Mouse (Mus musculus) liver, adult 2 months (tissue): ENCODE measurements around the gene Cdh12. TPM values are rescaled to one million over a fixed set of nuclear protein-coding genes. Genes with fewer than 3 reads are reported as not detected.
A peak's percentile ranks its signal among the peaks of the same experiment; 100 is the strongest.

Source experiments
- DNase-seq: peaks from one replicate; pipeline ENCODE4 v3.0.0-alpha.2; 2011; ENCODE audit warnings: low read depth, low spot score; ENCODE audit errors: extremely low read depth
- H3K27ac ChIP-seq: fragments of 200-500 bp; replicated peaks from 2 replicates; pipeline ENCODE4 v1.5.1; 2012; ENCODE audit warnings: low read depth, mild to moderate bottlenecking, control low read depth, inconsistent platforms, low read length; ENCODE audit not compliant: insufficient read depth
- H3K27me3 ChIP-seq: fragments of 200-500 bp; 2 replicates; pipeline ENCODE4 v1.6.1; 2012; ENCODE audit warnings: mild to moderate bottlenecking, moderate library complexity, low read length, inconsistent platforms; ENCODE audit not compliant: control insufficient read depth, insufficient read depth
- H3K36me3 ChIP-seq: fragments of 200-500 bp; 2 replicates; pipeline ENCODE4 v1.6.1; 2012; ENCODE audit warnings: low read length, inconsistent platforms; ENCODE audit not compliant: control insufficient read depth, insufficient read depth
- H3K4me1 ChIP-seq: fragments of 200-500 bp; 2 replicates; pipeline ENCODE4 v1.6.1; 2011; ENCODE audit warnings: low read length; ENCODE audit not compliant: control insufficient read depth, insufficient read depth
- H3K4me3 ChIP-seq: fragments of 200-500 bp; 2 replicates; pipeline ENCODE4 v1.5.1; 2011; ENCODE audit warnings: low read depth, mild to moderate bottlenecking, control low read depth, low read length, moderate library complexity; ENCODE audit not compliant: insufficient read depth
- H3K79me2 ChIP-seq: fragments of 200-500 bp; 2 replicates; pipeline ENCODE4 v1.6.1; 2012; ENCODE audit warnings: inconsistent platforms, mild to moderate bottlenecking, low read length, moderate library complexity; ENCODE audit not compliant: control insufficient read depth, insufficient read depth
- H3K9ac ChIP-seq: fragments of 200-500 bp; 2 replicates; pipeline ENCODE4 v1.6.1; 2012; ENCODE audit warnings: low read depth, mild to moderate bottlenecking, control low read depth, inconsistent platforms, low read length
- CTCF ChIP-seq: fragments of 200-500 bp; IDR thresholded peaks from 2 replicates; pipeline ENCODE4 v1.5.1; 2011; ENCODE audit warnings: low read depth, low read length, control low read depth
- POLR2A ChIP-seq: fragments of 200-500 bp; IDR thresholded peaks from 2 replicates; pipeline ENCODE4 v1.6.1; 2011; ENCODE audit warnings: low read length, control low read depth; ENCODE audit not compliant: insufficient read depth; ENCODE audit errors: extremely low read depth
- WGBS: fragments of 180-500 bp; shearing (Covaris S2); methylation state at CpG from one replicate; pipeline ENCODE4 v1.1.7; 2018; 5-methylcytosine and 5-hydroxymethylcytosine counted together
- polyA plus RNA-seq: library from polyadenylated mRNA; depleted of rRNA; stranded (reverse); fragments of >200 nt; gene quantifications from 2 replicates; pipeline ENCODE4 v1.2.3, GENCODE M21; 2012
- total RNA-seq: library from RNA; depleted of rRNA; stranded (reverse); fragments of >200 nt; gene quantifications from 2 replicates; pipeline ENCODE4 v1.2.3, GENCODE M21; 2014

Cdh12 gene
- total and polyA plus RNA-seq, 2 experiments = not detected

- TF ChIP-seq CTCF (no peak), POLR2A (no peak)
- no peaks in the 10 kb centered on the region for H3K36me3 ChIP-seq
- H3K9ac ChIP-seq = no peak overlapping the region
- no peaks in the 10 kb centered on the region for H3K79me2 ChIP-seq
- no peak overlapping the region for H3K4me3 ChIP-seq
- no peak for DNase-seq
- H3K27ac ChIP-seq = no peak overlapping the region
- no peaks in the 10 kb centered on the region for H3K4me1 ChIP-seq
- WGBS = 56% methylated on average over 6 of the region's 6 CpGs
- no peaks in the 10 kb centered on the region for H3K27me3 ChIP-seq
Observed at GRCm38 (mm10) chr15:21405196-21405595, 956.1 kb downstream of the Cdh12 start.

GRCm38 (mm10) chr15:21407324-21408044 is 958.4 kb downstream of the Cdh12 start:
- DNase-seq = peak; percentile 31
- no peak overlapping the region for H3K27ac ChIP-seq
- H3K36me3 ChIP-seq = no peaks in the 10 kb centered on the region
- H3K79me2 ChIP-seq = no peaks in the 10 kb centered on the region
- TF ChIP-seq CTCF (no peak), POLR2A (no peak)
- 53% methylated on average over 2 of the region's 2 CpGs for WGBS
- H3K9ac ChIP-seq = no peak overlapping the region
- no peaks in the 10 kb centered on the region for H3K4me1 ChIP-seq
- no peak overlapping the region for H3K4me3 ChIP-seq
- no peaks in the 10 kb centered on the region for H3K27me3 ChIP-seq

GRCm38 (mm10) chr15:21437347-21437746 is 988.3 kb downstream of the Cdh12 start:
- no peak for DNase-seq
- 69% methylated on average over 4 of the region's 4 CpGs for WGBS
- no peaks in the 10 kb centered on the region for H3K27me3 ChIP-seq

GRCm38 (mm10) chr15:21437924-21438323 is 988.9 kb downstream of the Cdh12 start:
- H3K9ac ChIP-seq = no peak overlapping the region
- H3K27ac ChIP-seq = no peak overlapping the region
- TF ChIP-seq CTCF (no peak), POLR2A (no peak)
- H3K79me2 ChIP-seq = no peaks in the 10 kb centered on the region
- H3K4me3 ChIP-seq = no peak overlapping the region
- no peaks in the 10 kb centered on the region for H3K36me3 ChIP-seq
- DNase-seq = no peak
- no peaks in the 10 kb centered on the region for H3K4me1 ChIP-seq
- no peaks in the 10 kb centered on the region for H3K27me3 ChIP-seq

More at GRCm38 (mm10) chr15:21437347-21437746, 988.3 kb downstream of the Cdh12 start:
- no peak for TF ChIP-seq CTCF
- TF ChIP-seq POLR2A = no peak
- H3K79me2 ChIP-seq = no peaks in the 10 kb centered on the region
- H3K36me3 ChIP-seq = no peaks in the 10 kb centered on the region
- no peak overlapping the region for H3K9ac ChIP-seq
- no peak overlapping the region for H3K27ac ChIP-seq
- no peaks in the 10 kb centered on the region for H3K4me1 ChIP-seq
- no peak overlapping the region for H3K4me3 ChIP-seq

- H3K36me3 ChIP-seq = no peaks in the 10 kb centered on the region
- TF ChIP-seq CTCF (no peak), POLR2A (no peak)
- no peaks in the 10 kb centered on the region for H3K4me1 ChIP-seq
- WGBS = 71% methylated on average over 2 of the region's 2 CpGs
- no peak for DNase-seq
- no peak overlapping the region for H3K9ac ChIP-seq
- H3K27ac ChIP-seq = no peak overlapping the region
- no peaks in the 10 kb centered on the region for H3K79me2 ChIP-seq
- no peaks in the 10 kb centered on the region for H3K27me3 ChIP-seq
- H3K4me3 ChIP-seq = no peak overlapping the region
Observed at GRCm38 (mm10) chr15:21458098-21458497, 1009.0 kb downstream of the Cdh12 start.

- TF ChIP-seq POLR2A (no peak), CTCF (no peak)
- H3K27ac ChIP-seq = no peak overlapping the region
Observed at GRCm38 (mm10) chr15:21519355-21519869, 1070.3 kb downstream of the Cdh12 start.

More at GRCm38 (mm10) chr15:21519355-21519869, 1070.3 kb downstream of the Cdh12 start:
- no peak overlapping the region for H3K4me3 ChIP-seq
- no peaks in the 10 kb centered on the region for H3K36me3 ChIP-seq
- H3K79me2 ChIP-seq = no peaks in the 10 kb centered on the region
- H3K27me3 ChIP-seq = no peaks in the 10 kb centered on the region
- H3K9ac ChIP-seq = no peak overlapping the region
- no peak for DNase-seq
- no peaks in the 10 kb centered on the region for H3K4me1 ChIP-seq
